Mouse (Mus musculus) testis, adult 2 months (tissue): ENCODE results near the gene Fkbpl.

Experiments used
- CTCF ChIP-seq: fragments of 200-500 bp; IDR thresholded peaks from 2 replicates; pipeline ENCODE4 v1.5.1; 2012; ENCODE audit warnings: low read depth, mild to moderate bottlenecking, inconsistent platforms, low read length, moderate library complexity; ENCODE audit not compliant: control insufficient read depth, insufficient read depth, insufficient replicate concordance
- POLR2A ChIP-seq: fragments of 200-500 bp; IDR thresholded peaks from 2 replicates; pipeline ENCODE4 v1.6.1; 2012; ENCODE audit warnings: low read depth, mild to moderate bottlenecking, inconsistent platforms, low read length, moderate library complexity; ENCODE audit not compliant: control insufficient read depth

- no peak for TF ChIP-seq POLR2A
- TF ChIP-seq CTCF = no peak
These were observed 15.3 kb downstream of the Fkbpl start for GRCm38 (mm10) chr17:34659897-34660214.
